Mouse (Mus musculus) MEL (cell line): Measurements from ENCODE around the gene Olfr1086. TPM values are rescaled to one million over a fixed set of nuclear protein-coding genes. Genes with fewer than 3 reads are reported as not detected.
"Not testable (repeated sequence)": the region's sequence is repeated elsewhere in the genome, so short reads cannot be mapped to it uniquely, and the experiment has no call there.

Experiments used
- DNase-seq: peaks from one replicate; pipeline ENCODE4 v3.0.0; 2011; ENCODE audit warnings: low read depth, low spot score
- H3K27ac ChIP-seq: 2 replicates; pipeline ENCODE4 v1.5.1; 2012; ENCODE audit warnings: low read depth, mild to moderate bottlenecking, control low read depth, low read length, moderate library complexity; ENCODE audit not compliant: control insufficient read depth
- H3K27me3 ChIP-seq, 2 experiments: fragments of 150-350 bp in 1 of 2; sonication (generic) in 1 of 2; 2 replicates each; pipeline ENCODE4 v1.6.1; 2012; ENCODE audit warnings: low read length in 2 of 2, mild to moderate bottlenecking in 2 of 2, improper control_type of control experiment in 1 of 2, moderate library complexity in 1 of 2; ENCODE audit not compliant: insufficient read depth in 2 of 2, control insufficient read depth in 1 of 2
- H3K36me3 ChIP-seq, 2 experiments: 2 replicates each; pipeline ENCODE4 v1.6.1; 2012 to 2014; ENCODE audit warnings: low read length in 2 of 2, improper control_type of control experiment in 1 of 2, inconsistent platforms in 1 of 2, mild to moderate bottlenecking in 1 of 2; ENCODE audit not compliant: insufficient read depth in 2 of 2, control insufficient read depth in 1 of 2
- H3K4me1 ChIP-seq, 2 experiments: fragments of 150-350 bp in 1 of 2; sonication (generic) in 1 of 2; 2 replicates each; pipeline ENCODE4 v1.6.1; 2012; ENCODE audit warnings: low read length in 2 of 2, improper control_type of control experiment in 1 of 2, mild to moderate bottlenecking in 1 of 2; ENCODE audit not compliant: insufficient read depth in 2 of 2, control insufficient read depth in 1 of 2
- H3K4me3 ChIP-seq, 2 experiments: fragments of 150-350 bp in 1 of 2; sonication (generic) in 1 of 2; 2 replicates each; pipeline ENCODE4 v1.5.1; 2012; ENCODE audit warnings: low read depth in 2 of 2, low read length in 2 of 2, mild to moderate bottlenecking in 2 of 2, moderate library complexity in 2 of 2, control low read depth in 1 of 2, improper control_type of control experiment in 1 of 2; ENCODE audit not compliant: control insufficient read depth in 1 of 2, insufficient read depth in 1 of 2
- H3K79me2 ChIP-seq: 2 replicates; pipeline ENCODE4 v1.6.1; 2012; ENCODE audit warnings: mild to moderate bottlenecking, low read length, moderate library complexity; ENCODE audit not compliant: control insufficient read depth, poor library complexity, insufficient read depth
- H3K9ac ChIP-seq: 2 replicates; pipeline ENCODE4 v1.6.1; 2012; ENCODE audit warnings: low read depth, mild to moderate bottlenecking, control low read depth, low read length, moderate library complexity; ENCODE audit not compliant: control insufficient read depth, poor library complexity, severe bottlenecking
- H3K9me3 ChIP-seq: fragments of 150-350 bp; sonication (generic); replicated peaks from 2 replicates; pipeline ENCODE4 v1.6.1; 2012; ENCODE audit warnings: mild to moderate bottlenecking, low read length, improper control_type of control experiment, moderate library complexity; ENCODE audit not compliant: insufficient read depth
- CTCF ChIP-seq, 3 experiments: IDR thresholded peaks in 2 of 3; conservative IDR thresholded peaks in 1 of 3; 2 replicates each; pipeline ENCODE4 v1.5.1; 2011 to 2012; ENCODE audit warnings: low read length in 3 of 3, low read depth in 2 of 3, mild to moderate bottlenecking in 2 of 3, improper control_type of control experiment in 1 of 3, inconsistent platforms in 1 of 3, mixed read lengths in 1 of 3, moderate library complexity in 1 of 3; ENCODE audit not compliant: control insufficient read depth in 1 of 3, insufficient read depth in 1 of 3, poor library complexity in 1 of 3, severe bottlenecking in 1 of 3
- E2F4 ChIP-seq: IDR thresholded peaks from 2 replicates; pipeline ENCODE4 v1.6.1; 2011; ENCODE audit warnings: low read depth, low read length, improper control_type of control experiment, borderline replicate concordance
- HCFC1 ChIP-seq: IDR thresholded peaks from 2 replicates; pipeline ENCODE4 v1.6.1; 2012; ENCODE audit warnings: low read depth, mild to moderate bottlenecking, inconsistent platforms, low read length, improper control_type of control experiment, moderate library complexity
- MAZ ChIP-seq: IDR thresholded peaks from 2 replicates; pipeline ENCODE4 v1.6.1; 2012; ENCODE audit warnings: low read depth, mild to moderate bottlenecking, inconsistent platforms, low read length, improper control_type of control experiment
- MYB ChIP-seq: IDR thresholded peaks from 2 replicates; pipeline ENCODE4 v1.6.1; 2011; ENCODE audit warnings: mild to moderate bottlenecking, low read depth, low read length, improper control_type of control experiment
- MYC ChIP-seq: IDR thresholded peaks from 2 replicates; pipeline ENCODE4 v1.6.1; 2011; ENCODE audit warnings: low read depth, mild to moderate bottlenecking, low read length, improper control_type of control experiment, moderate library complexity
- NRF1 ChIP-seq: IDR thresholded peaks from 2 replicates; pipeline ENCODE4 v1.6.1; 2014; ENCODE audit warnings: low read depth, mild to moderate bottlenecking, inconsistent platforms, low read length, improper control_type of control experiment, moderate library complexity; ENCODE audit not compliant: poor library complexity, insufficient read depth, severe bottlenecking
- POLR2A ChIP-seq, 2 experiments: IDR thresholded peaks; 2 replicates each; pipeline ENCODE4 v1.6.1; 2011 to 2012; ENCODE audit warnings: low read length in 2 of 2, mild to moderate bottlenecking in 2 of 2, control low read depth in 1 of 2, improper control_type of control experiment in 1 of 2, low read depth in 1 of 2, moderate library complexity in 1 of 2; ENCODE audit not compliant: control insufficient read depth in 1 of 2, insufficient read depth in 1 of 2, poor library complexity in 1 of 2
- POLR2AphosphoS2 ChIP-seq: IDR thresholded peaks from 2 replicates; pipeline ENCODE4 v1.6.1; 2011; ENCODE audit warnings: low read length, improper control_type of control experiment
- RCOR1 ChIP-seq: IDR thresholded peaks from 2 replicates; pipeline ENCODE4 v1.6.1; 2012; ENCODE audit warnings: low read depth, mild to moderate bottlenecking, inconsistent platforms, low read length, improper control_type of control experiment
- SIN3A ChIP-seq: IDR thresholded peaks from 2 replicates; pipeline ENCODE4 v1.6.1; 2012; ENCODE audit warnings: low read length, improper control_type of control experiment, inconsistent platforms
- TAL1 ChIP-seq: IDR thresholded peaks from 2 replicates; pipeline ENCODE4 v1.6.1; 2012; ENCODE audit warnings: mild to moderate bottlenecking, inconsistent platforms, low read length, moderate library complexity, mixed read lengths
- TBP ChIP-seq: IDR thresholded peaks from 2 replicates; pipeline ENCODE4 v1.8.0; 2011; ENCODE audit warnings: low read depth, low read length, improper control_type of control experiment
- UBTF ChIP-seq: IDR thresholded peaks from 2 replicates; pipeline ENCODE4 v1.6.1; 2012; ENCODE audit warnings: low read depth, mild to moderate bottlenecking, inconsistent platforms, low read length, improper control_type of control experiment, moderate library complexity, borderline replicate concordance; ENCODE audit not compliant: insufficient read depth
- USF1 ChIP-seq: IDR thresholded peaks from 2 replicates; pipeline ENCODE4 v1.6.1; 2014; ENCODE audit warnings: low read depth, mild to moderate bottlenecking, inconsistent platforms, low read length, improper control_type of control experiment, moderate library complexity
- USF2 ChIP-seq, 2 experiments: IDR thresholded peaks; 2 replicates each; pipeline ENCODE4 v1.6.1; 2011 to 2012; ENCODE audit warnings: improper control_type of control experiment in 2 of 2, low read length in 2 of 2, borderline replicate concordance in 1 of 2, inconsistent platforms in 1 of 2, low read depth in 1 of 2, mild to moderate bottlenecking in 1 of 2; ENCODE audit not compliant: insufficient read depth in 1 of 2
- ZMIZ1 ChIP-seq: IDR thresholded peaks from 2 replicates; pipeline ENCODE4 v1.6.1; 2012; ENCODE audit warnings: low read depth, mild to moderate bottlenecking, inconsistent platforms, low read length, improper control_type of control experiment, moderate library complexity
- ZNF384 ChIP-seq: IDR thresholded peaks from 2 replicates; pipeline ENCODE4 v1.6.1; 2012; ENCODE audit warnings: low read depth, mild to moderate bottlenecking, inconsistent platforms, low read length, improper control_type of control experiment
- polyA plus RNA-seq, 2 experiments: library from polyadenylated mRNA; stranded (reverse) in 1 of 2; unstranded in 1 of 2; fragments of >175 nt in 1 of 2; fragments of >200 nt in 1 of 2; gene quantifications; 2 replicates each; pipeline versions ENCODE4 v1.2.1 to v1.2.4; 2012; ENCODE audit warnings: low replicate concordance in 2 of 2, low read depth in 1 of 2; ENCODE audit not compliant: insufficient read length in 2 of 2, insufficient read depth in 1 of 2, missing spikeins in 1 of 2
- total RNA-seq: library from RNA; depleted of rRNA; stranded (reverse); fragments of 300-350 nt; gene quantifications from 2 replicates; pipeline ENCODE4 v1.2.3, GENCODE M21; 2012; rRNA removed

The Olfr1086 gene
- total and polyA plus RNA-seq, 3 experiments: not detected

- Histone ChIP-seq H3K4me3 (no peak within 1 kb of the TSS), H3K79me2 (no peaks in the 10 kb centered on the region), H3K36me3 (no peaks in the 10 kb centered on the region), H3K27ac (no peak within 1 kb of the TSS), H3K9me3 (no peaks in the 10 kb centered on the region), H3K27me3 (no peaks in the 10 kb centered on the region), H3K4me1 (no peaks in the 10 kb centered on the region), H3K9ac (no peak within 1 kb of the TSS)
- DNase-seq: no peak
- TF ChIP-seq E2F4 (no peak), CTCF (IDR thresholded peaks at IDR 0.05 in 2 of 3, conservative IDR thresholded peaks at IDR 0.05 in 1 of 3; ENCODE audit: control insufficient read depth in 1 of 3, insufficient read depth in 1 of 3, low read depth in 2 of 3, low read length in 3 of 3, poor library complexity in 1 of 3, severe bottlenecking in 1 of 3) (no peak), SIN3A (no peak), USF2 (IDR thresholded peaks at IDR 0.05; ENCODE audit: borderline replicate concordance in 1 of 2, insufficient read depth in 1 of 2, low read depth in 1 of 2, low read length in 2 of 2) (no peak), POLR2AphosphoS2 (no peak), ZNF384 (no peak), MYB (no peak), HCFC1 (no peak), MAZ (no peak), NRF1 (no peak), RCOR1 (no peak), POLR2A (IDR thresholded peaks at IDR 0.05; ENCODE audit: control insufficient read depth in 1 of 2, insufficient read depth in 1 of 2, low read depth in 1 of 2, low read length in 2 of 2, poor library complexity in 1 of 2) (no peak), UBTF (no peak), MYC (no peak), TBP (no peak), ZMIZ1 (no peak), USF1 (no peak), TAL1 (no peak)
These were observed 18.0 kb downstream of the Olfr1086 start, which contains the start of gene Olfr1085 for GRCm38 (mm10) chr2:86661919-86662318. Gene Olfr1085 (minus strand): TSS chr2:86662019.

GRCm38 (mm10) chr2:86639625-86640024 lies 40.3 kb downstream of the Olfr1086 start, which contains the start of gene Olfr1084:
Gene Olfr1084 (minus strand): TSS chr2:86639725.
- not testable (repeated sequence) for H3K36me3 ChIP-seq, H3K27me3 ChIP-seq, H3K9me3 ChIP-seq, DNase-seq, H3K27ac ChIP-seq, H3K9ac ChIP-seq, H3K79me2 ChIP-seq, H3K4me1 ChIP-seq, H3K4me3 ChIP-seq

Other genes with a start within 250 kb of the Olfr1086 start
- not detected in 2 replicates for gene Olfr1065, start 229.5 kb downstream of the Olfr1086 start, total RNA-seq
- not detected for gene Olfr1065, start 229.5 kb downstream of the Olfr1086 start, polyA plus RNA-seq
- not detected in 2 replicates for gene Olfr1066, start 223.8 kb downstream of the Olfr1086 start, total RNA-seq
- gene Olfr1066, start 223.8 kb downstream of the Olfr1086 start, polyA plus RNA-seq: not detected
- gene Olfr228, start 192.7 kb downstream of the Olfr1086 start, total RNA-seq: not detected in 2 replicates
- not detected for gene Olfr228, start 192.7 kb downstream of the Olfr1086 start, polyA plus RNA-seq
- not detected in 2 replicates for gene Olfr1076, start 171.6 kb downstream of the Olfr1086 start, total RNA-seq
- not detected for gene Olfr1076, start 171.6 kb downstream of the Olfr1086 start, polyA plus RNA-seq
- gene Olfr1079, start 137.6 kb downstream of the Olfr1086 start, total RNA-seq: not detected in 2 replicates
- not detected for gene Olfr1079, start 137.6 kb downstream of the Olfr1086 start, polyA plus RNA-seq
- not detected in 2 replicates for gene Olfr1080, start 121.9 kb downstream of the Olfr1086 start, total RNA-seq
- gene Olfr1080, start 121.9 kb downstream of the Olfr1086 start, polyA plus RNA-seq: not detected
- gene Olfr1082, start 81.1 kb downstream of the Olfr1086 start, total RNA-seq: not detected in 2 replicates
- gene Olfr1082, start 81.1 kb downstream of the Olfr1086 start, polyA plus RNA-seq: not detected
- gene Olfr1084, start 40.4 kb downstream of the Olfr1086 start, total RNA-seq: not detected in 2 replicates
- gene Olfr1084, start 40.4 kb downstream of the Olfr1086 start, polyA plus RNA-seq: not detected
- not detected in 2 replicates for gene Olfr1085, start 18.1 kb downstream of the Olfr1086 start, total RNA-seq
- gene Olfr1085, start 18.1 kb downstream of the Olfr1086 start, polyA plus RNA-seq: not detected
- gene Olfr1087, start 18.3 kb upstream of the Olfr1086 start, total RNA-seq: not detected in 2 replicates
- gene Olfr1087, start 18.3 kb upstream of the Olfr1086 start, polyA plus RNA-seq: not detected
- gene Olfr1089, start 53.6 kb upstream of the Olfr1086 start, total RNA-seq: not detected in 2 replicates
- not detected for gene Olfr1089, start 53.6 kb upstream of the Olfr1086 start, polyA plus RNA-seq
- not detected in 2 replicates for gene Olfr1090, start 78.9 kb upstream of the Olfr1086 start, total RNA-seq
- gene Olfr1090, start 78.9 kb upstream of the Olfr1086 start, polyA plus RNA-seq: not detected
- gene Olfr1093, start 102.4 kb upstream of the Olfr1086 start, total RNA-seq: not detected in 2 replicates
- not detected for gene Olfr1093, start 102.4 kb upstream of the Olfr1086 start, polyA plus RNA-seq
- gene Olfr141, start 129.9 kb upstream of the Olfr1086 start, total RNA-seq: not detected in 2 replicates
- gene Olfr141, start 129.9 kb upstream of the Olfr1086 start, polyA plus RNA-seq: not detected
- not detected in 2 replicates for gene Olfr1094, start 144.6 kb upstream of the Olfr1086 start, total RNA-seq
- gene Olfr1094, start 144.6 kb upstream of the Olfr1086 start, polyA plus RNA-seq: not detected
- gene Olfr1095, start 171.6 kb upstream of the Olfr1086 start, total RNA-seq: not detected in 2 replicates
- gene Olfr1095, start 171.6 kb upstream of the Olfr1086 start, polyA plus RNA-seq: not detected
- not detected in 2 replicates for gene Gm13723, start 194.7 kb upstream of the Olfr1086 start, total RNA-seq
- not detected for gene Gm13723, start 194.7 kb upstream of the Olfr1086 start, polyA plus RNA-seq
- not detected in 2 replicates for gene Olfr1097, start 212.1 kb upstream of the Olfr1086 start, total RNA-seq
- not detected for gene Olfr1097, start 212.1 kb upstream of the Olfr1086 start, polyA plus RNA-seq
- not detected in 2 replicates for gene Olfr1098, start 244.5 kb upstream of the Olfr1086 start, total RNA-seq
- gene Olfr1098, start 244.5 kb upstream of the Olfr1086 start, polyA plus RNA-seq: not detected